Mouse (Mus musculus) lung, adult 2 months (tissue): Measurements from ENCODE around the gene Zfand2a. TPM values are rescaled to one million over a fixed set of nuclear protein-coding genes. Genes with fewer than 3 reads are reported as not detected.
A peak's percentile ranks its signal among the peaks of the same experiment; 100 is the strongest.

Experiments
- DNase-seq: peaks from one replicate; pipeline ENCODE4 v3.0.0; 2022
- H3K4me1 ChIP-seq: fragments of 200-500 bp; 2 replicates; pipeline ENCODE4 v1.6.1; 2011; ENCODE audit warnings: low read length; ENCODE audit not compliant: control insufficient read depth, insufficient read depth
- H3K4me3 ChIP-seq: fragments of 200-500 bp; replicated peaks from 2 replicates; pipeline ENCODE3; 2011; ENCODE audit warnings: low read depth, mild to moderate bottlenecking, control low read depth, low read length; ENCODE audit errors: extremely low read depth
- CTCF ChIP-seq: fragments of 200-500 bp; IDR thresholded peaks from 2 replicates; pipeline ENCODE4 v1.5.1; 2011; ENCODE audit warnings: mild to moderate bottlenecking, low read length, control low read depth; ENCODE audit not compliant: insufficient read depth
- POLR2A ChIP-seq: fragments of 200-500 bp; IDR thresholded peaks from 2 replicates; pipeline ENCODE4 v1.6.1; 2011; ENCODE audit warnings: low read depth, mild to moderate bottlenecking, control low read depth, low read length, borderline replicate concordance; ENCODE audit errors: extremely low read depth
- WGBS: fragments of 180-500 bp; shearing (Covaris S2); methylation state at CpG from one replicate; pipeline ENCODE4 v1.1.7; 2018; 5-methylcytosine and 5-hydroxymethylcytosine counted together
- polyA plus RNA-seq: library from polyadenylated mRNA; depleted of rRNA; stranded (reverse); fragments of >200 nt; gene quantifications from 2 replicates; pipeline ENCODE4 v1.2.3, GENCODE M21; 2012; rRNA removed

The Zfand2a gene
- polyA plus RNA-seq, 1 experiment, result 19.6 TPM

GRCm38 (mm10) chr5:139433842-139434568 lies 50.3 kb downstream of the Zfand2a start:
- H3K4me1 ChIP-seq, result peaks cover 5% of the 10 kb centered on the region
- DNase-seq, result no peak
- no peak for TF ChIP-seq CTCF
- no peak for TF ChIP-seq POLR2A
- WGBS, result 82% methylated on average over 9 of the region's 9 CpGs
- H3K4me3 ChIP-seq, result no peak overlapping the region

- no peak for TF ChIP-seq CTCF
- no peak for TF ChIP-seq POLR2A
- DNase-seq, result no peak
- no peak overlapping the region for H3K4me3 ChIP-seq
- peaks cover 7% of the 10 kb centered on the region for H3K4me1 ChIP-seq
- WGBS, result 68% methylated on average over 7 of the region's 7 CpGs
Measured at GRCm38 (mm10) chr5:139432747-139433508, 51.4 kb downstream of the Zfand2a start.

GRCm38 (mm10) chr5:139432333-139432732 lies 52.0 kb downstream of the Zfand2a start:
- TF ChIP-seq POLR2A (no peak), CTCF (no peak)
- peaks cover 7% of the 10 kb centered on the region for H3K4me1 ChIP-seq
- no peak overlapping the region for H3K4me3 ChIP-seq
- 89% methylated on average over 6 of the region's 6 CpGs for WGBS
- no peak for DNase-seq

- Histone ChIP-seq H3K4me3 (no peak overlapping the region), H3K4me1 (peaks cover 7% of the 10 kb centered on the region)
- WGBS, result 25% methylated on average over 12 of the region's 12 CpGs
- no peak for DNase-seq
- no peak for TF ChIP-seq CTCF
- TF ChIP-seq POLR2A, result no peak
Measured at GRCm38 (mm10) chr5:139429818-139430341, 54.5 kb downstream of the Zfand2a start.

GRCm38 (mm10) chr5:139427989-139428388 lies 56.4 kb downstream of the Zfand2a start:
- Histone ChIP-seq H3K4me1 (peaks cover 7% of the 10 kb centered on the region), H3K4me3 (no peak overlapping the region)
- DNase-seq, result no peak
- TF ChIP-seq POLR2A, result no peak
- TF ChIP-seq CTCF, result no peak
- 43% methylated on average over 9 of the region's 9 CpGs for WGBS

GRCm38 (mm10) chr5:139427001-139427400 lies 57.3 kb downstream of the Zfand2a start:
- WGBS, result 92% methylated on average over 9 of the region's 9 CpGs
- DNase-seq, result no peak
- Histone ChIP-seq H3K4me1 (peaks cover 5% of the 10 kb centered on the region), H3K4me3 (no peak overlapping the region)
- TF ChIP-seq POLR2A, result no peak
- no peak for TF ChIP-seq CTCF

GRCm38 (mm10) chr5:139425198-139425597 lies 59.2 kb downstream of the Zfand2a start:
- H3K4me3 ChIP-seq, result no peak overlapping the region
- 62% methylated on average over 9 of the region's 9 CpGs for WGBS
- H3K4me1 ChIP-seq, result peaks cover 5% of the 10 kb centered on the region
- TF ChIP-seq POLR2A (no peak), CTCF (no peak)
- DNase-seq, result no peak

GRCm38 (mm10) chr5:139423026-139423865 lies 61.1 kb downstream of the Zfand2a start, which contains the start of gene Gper1:
Gene Gper1, plus strand, starts transcription at chr5:139423151.
- no peak for DNase-seq
- 46% methylated on average over 21 of the region's 21 CpGs for WGBS
- no peaks in the 10 kb centered on the region; the same call in 1 of the 2 replicates for H3K4me1 ChIP-seq
- TF ChIP-seq CTCF (no peak), POLR2A (no peak)
- H3K4me3 ChIP-seq, result peak within 1 kb of the TSS; percentile 18

Other genes with a start within 250 kb of the Zfand2a start
- gene Get4, start 232.2 kb downstream of the Zfand2a start, polyA plus RNA-seq, result 105 and 162 TPM in 2 replicates
- gene Adap1, start 158.9 kb downstream of the Zfand2a start, polyA plus RNA-seq, result 12.1 and 13.8 TPM in 2 replicates
- 51.7 and 61.9 TPM in 2 replicates for gene Cox19, start 133.1 kb downstream of the Zfand2a start, polyA plus RNA-seq
- 0.33 TPM in 1 of 2 replicates, not detected in the other for gene Cyp2w1, start 131.9 kb downstream of the Zfand2a start, polyA plus RNA-seq
- gene Gpr146, start 106.9 kb downstream of the Zfand2a start, polyA plus RNA-seq, result 75.7 and 93.4 TPM in 2 replicates
- gene C130050O18Rik, start 79.3 kb downstream of the Zfand2a start, polyA plus RNA-seq, result 7.2 and 9.0 TPM in 2 replicates
- gene Gper1, start 61.4 kb downstream of the Zfand2a start, polyA plus RNA-seq, result 2.7 and 3.3 TPM in 2 replicates
- gene 3110082I17Rik, start 24.0 kb downstream of the Zfand2a start, polyA plus RNA-seq, result 12.2 and 14.0 TPM in 2 replicates
- not detected in 2 replicates for gene Uncx, start 58.9 kb upstream of the Zfand2a start, polyA plus RNA-seq